Mouse (Mus musculus): ENCODE measurements around the gene Cerk.

GRCm38 (mm10) chr15:86124359-86124758 is 61.6 kb downstream of the Cerk start:
- TF ChIP-seq CTCF (IDR thresholded peaks at IDR 0.05; ENCODE audit: insufficient read depth, low read length), result peak; percentile 65
- TF ChIP-seq POLR2A (IDR thresholded peaks at IDR 0.05; ENCODE audit: borderline replicate concordance, extremely low read depth, low read depth, low read length), result no peak

Data from lung, adult 2 months (tissue).